Mouse (Mus musculus): ENCODE measurements around the gene Rasl11a.

DNA sequence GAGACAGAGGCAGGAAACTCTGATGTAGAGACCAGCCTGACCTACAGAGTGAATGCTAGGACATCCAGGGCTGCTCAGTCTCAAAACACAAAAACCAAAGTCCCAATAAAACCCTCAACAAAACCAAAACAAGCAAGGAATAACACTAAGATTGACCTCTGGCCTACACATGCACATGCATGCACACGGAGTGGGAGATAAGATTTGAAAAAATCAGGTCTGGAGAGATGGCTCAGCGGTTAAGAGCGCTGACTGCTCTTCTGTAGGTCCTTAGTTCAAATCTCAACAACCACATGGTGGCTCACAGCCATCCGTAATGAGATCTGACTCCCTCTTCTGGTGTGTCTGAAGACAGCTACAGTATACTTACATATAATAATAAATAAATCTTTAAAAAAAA, 4.4 kb upstream of the Rasl11a start:
- TF ChIP-seq CTCF (IDR thresholded peaks at IDR 0.05) (no peak), EP300 (IDR thresholded peaks at IDR 0.05) (no peak)

All from lung, postnatal 0 days (tissue).